Mouse (Mus musculus) left cerebral cortex, adult 8-10 months (tissue): ENCODE measurements around the gene Stk39. TPM values are rescaled to one million over a fixed set of nuclear protein-coding genes. Genes with fewer than 3 reads are reported as not detected.
"Not testable (repeated sequence)": the region's sequence is repeated elsewhere in the genome, so short reads cannot be mapped to it uniquely, and the experiment has no call there.

ENCODE experiments used
- DNase-seq, 2 experiments: peaks; one replicate each; pipeline ENCODE4 v3.0.0; 2022; ENCODE audit warnings: low spot score in 2 of 2
- total RNA-seq, 4 experiments: library from RNA; stranded (reverse); gene quantifications; 2 replicates each; pipeline ENCODE4 v1.2.4; 2022

The Stk39 gene
- total RNA-seq, 4 experiments from 2014 or later, result 88.4 to 96.1 (median 92.5) TPM

DNA sequence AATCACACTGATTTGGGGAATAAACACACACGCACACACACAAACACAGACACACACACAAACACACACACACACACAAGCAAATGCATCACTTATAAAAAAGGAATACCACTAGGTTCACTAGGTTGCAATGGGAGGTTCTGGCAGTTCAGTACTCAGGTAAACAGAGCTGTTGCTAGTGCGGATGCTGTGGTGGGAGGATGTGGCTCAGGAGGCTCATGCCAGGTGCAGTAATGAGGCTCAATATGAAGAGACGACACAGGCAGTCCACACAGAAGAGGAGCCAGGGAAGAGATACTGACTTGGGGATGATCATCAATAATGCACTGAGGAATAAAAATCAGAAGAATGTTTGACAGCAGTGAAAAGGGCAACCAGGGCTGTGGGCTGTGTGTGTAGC is 228.8 kb downstream of the Stk39 start:
- no peak for DNase-seq

DNA sequence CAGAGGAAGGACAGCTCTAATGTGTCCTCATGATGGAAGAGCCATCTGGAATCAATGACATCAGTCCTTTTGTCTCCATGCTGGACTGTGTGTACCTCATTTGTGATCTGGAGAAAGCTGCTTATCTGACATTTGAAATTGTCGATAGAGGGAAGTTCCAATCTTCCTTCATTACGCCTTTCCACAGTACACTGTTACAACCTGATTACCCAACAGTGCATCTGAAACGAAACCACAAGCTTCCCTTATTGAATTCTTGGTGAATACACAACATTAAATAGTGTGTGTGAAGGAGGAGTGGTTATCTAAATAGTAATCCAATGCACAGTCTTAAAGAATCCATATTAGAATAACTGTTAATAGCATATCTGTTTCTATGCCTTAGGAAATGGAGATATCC is 230.0 kb downstream of the Stk39 start:
- no peak for DNase-seq

DNA sequence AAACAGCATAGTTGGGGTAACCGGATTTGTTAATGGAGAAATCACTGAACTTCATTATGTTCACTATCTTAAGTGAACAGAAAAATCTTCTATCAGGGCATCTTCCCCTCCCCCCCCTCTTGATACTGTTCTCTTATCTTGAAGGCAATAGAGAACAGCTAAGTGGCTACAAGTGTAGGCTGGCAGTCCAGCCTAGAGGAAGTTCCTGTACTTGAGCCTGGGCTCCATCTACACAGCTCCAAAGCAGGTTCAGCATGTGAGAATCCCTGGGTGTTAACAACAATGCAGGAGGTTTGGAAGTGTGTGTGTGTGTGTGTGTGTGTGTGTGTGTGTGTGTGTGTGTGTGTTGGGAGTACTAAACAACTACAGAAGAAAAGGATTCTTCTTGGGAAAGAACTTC is 230.4 kb downstream of the Stk39 start:
- DNase-seq, result no peak

DNA sequence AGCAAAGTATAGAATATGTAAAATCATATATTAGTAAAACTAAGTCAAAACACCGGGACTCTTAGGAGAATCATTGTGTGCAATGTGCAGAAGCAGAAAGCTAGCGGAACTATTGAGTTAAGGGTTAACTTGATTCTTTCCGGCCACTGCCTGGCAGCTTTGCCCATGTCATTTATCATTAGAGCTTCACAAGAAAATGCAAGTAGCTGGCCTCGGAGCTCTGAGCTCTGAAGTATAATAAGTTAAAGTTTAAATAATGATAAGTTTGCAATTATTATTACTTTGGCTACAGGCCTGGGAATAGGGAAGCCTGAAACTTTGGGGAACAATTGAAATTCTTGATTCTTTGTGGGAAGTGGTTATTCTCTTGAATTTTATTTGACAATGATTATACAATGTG is 232.7 kb downstream of the Stk39 start:
- DNase-seq, result not testable (repeated sequence)

DNA sequence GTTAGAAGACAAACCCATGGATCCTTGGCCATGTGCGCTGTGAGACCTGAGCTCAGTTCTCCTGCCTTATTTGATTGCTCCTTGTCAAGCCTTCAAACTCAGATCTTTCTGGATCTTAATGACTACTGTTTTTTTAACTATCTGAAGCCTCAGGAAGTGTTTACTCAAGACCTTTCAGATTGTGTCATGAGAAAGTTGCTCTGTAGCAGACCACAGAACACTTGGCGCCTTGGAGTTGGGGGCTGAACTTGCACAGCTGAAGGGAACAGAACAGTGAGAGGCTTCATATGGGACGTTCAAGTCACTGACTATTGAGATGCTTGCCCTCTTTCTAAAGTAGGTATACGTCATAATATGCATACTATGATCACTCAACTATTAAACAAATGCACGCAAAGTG is 239.1 kb downstream of the Stk39 start:
- DNase-seq, result no peak

DNA sequence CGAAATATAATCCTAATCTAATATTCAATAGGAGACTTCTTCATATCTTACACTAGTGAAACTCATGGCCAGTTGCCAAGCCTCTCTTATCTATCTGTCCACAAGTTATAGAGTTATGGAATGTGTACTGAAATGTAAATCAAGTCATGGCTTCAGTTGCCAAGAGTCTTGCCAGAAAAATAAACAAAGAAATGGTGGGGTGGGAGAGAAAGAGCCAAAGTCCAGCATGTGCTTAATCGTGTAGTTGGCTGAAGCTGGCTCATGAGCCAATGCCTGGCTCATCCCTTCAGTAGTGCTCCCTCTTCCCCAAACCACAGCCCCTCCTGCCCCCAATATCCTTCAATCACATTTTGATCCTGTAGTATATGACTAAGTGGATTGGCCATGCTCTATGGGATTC is 242.2 kb downstream of the Stk39 start:
- DNase-seq, result no peak

DNA sequence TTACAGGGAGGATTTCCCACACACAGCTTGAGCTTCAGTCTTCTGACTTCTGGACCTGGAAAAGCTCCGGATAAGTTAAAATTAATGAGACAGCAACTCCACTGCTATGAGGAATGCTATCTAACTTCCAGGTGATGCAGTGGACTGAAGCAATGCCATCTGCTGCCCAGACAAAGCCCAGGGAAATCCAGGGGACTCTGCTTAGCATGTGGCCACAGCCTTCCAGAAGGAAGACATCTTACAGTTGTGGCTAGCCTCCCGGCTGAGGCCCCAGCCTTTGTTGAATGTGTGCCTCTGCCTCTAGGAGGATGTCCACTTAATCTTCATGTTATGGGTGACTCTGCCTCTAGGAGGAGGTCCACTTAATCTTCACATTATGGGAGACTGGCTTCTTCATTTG is 243.0 kb downstream of the Stk39 start:
- no peak for DNase-seq

DNA sequence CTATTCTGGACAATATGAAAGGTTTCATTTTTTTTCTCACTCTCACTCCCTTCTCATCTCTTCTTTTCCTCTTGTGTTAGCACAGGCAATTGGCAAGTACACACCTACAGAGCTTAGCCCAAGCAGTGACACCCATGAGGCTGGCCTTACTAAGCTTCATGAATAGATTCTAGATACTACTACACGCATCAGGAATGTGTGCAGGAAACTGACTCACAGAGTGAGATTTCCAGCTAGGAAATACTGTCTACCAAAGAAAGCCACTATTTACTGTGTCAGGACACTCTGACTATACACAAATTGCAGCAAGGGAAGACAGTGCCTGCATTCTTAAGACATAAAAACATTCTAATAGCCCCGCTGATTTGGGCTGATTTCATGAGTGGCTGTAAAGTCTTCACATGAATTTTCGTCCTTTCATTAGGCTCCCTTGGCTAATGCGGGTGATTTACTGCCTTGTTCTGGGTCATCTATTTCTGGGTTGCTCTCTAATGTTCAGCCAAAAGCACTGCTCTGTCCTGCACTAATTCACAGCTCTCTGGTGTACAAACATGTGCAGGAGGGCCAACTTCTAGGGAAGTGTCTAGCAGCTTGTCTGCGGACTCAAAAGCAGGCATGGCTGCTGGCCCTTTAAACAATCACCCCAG is 249.7 kb downstream of the Stk39 start:
- peak in 1 of 2 experiments; percentile 18 for DNase-seq

DNA sequence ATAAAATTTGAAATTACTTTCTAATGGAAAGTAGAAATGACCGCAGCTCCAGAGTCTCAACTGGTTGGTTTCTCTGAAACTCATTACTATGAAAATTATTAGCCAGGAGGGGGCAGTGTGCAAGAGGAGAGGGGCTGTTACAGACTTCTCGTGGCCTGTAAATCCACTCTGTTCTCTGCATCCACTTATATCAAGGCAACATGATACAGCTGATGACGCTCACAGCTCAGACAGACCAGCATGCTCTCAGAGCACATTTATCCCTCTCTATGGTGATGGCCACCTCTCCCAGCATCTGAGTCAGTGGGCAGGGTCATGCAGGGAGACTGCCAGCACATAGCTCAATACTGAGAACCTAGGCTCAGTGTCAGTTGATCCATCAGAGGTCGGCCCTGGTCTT is 250.8 kb downstream of the Stk39 start:
- no peak for DNase-seq

DNA sequence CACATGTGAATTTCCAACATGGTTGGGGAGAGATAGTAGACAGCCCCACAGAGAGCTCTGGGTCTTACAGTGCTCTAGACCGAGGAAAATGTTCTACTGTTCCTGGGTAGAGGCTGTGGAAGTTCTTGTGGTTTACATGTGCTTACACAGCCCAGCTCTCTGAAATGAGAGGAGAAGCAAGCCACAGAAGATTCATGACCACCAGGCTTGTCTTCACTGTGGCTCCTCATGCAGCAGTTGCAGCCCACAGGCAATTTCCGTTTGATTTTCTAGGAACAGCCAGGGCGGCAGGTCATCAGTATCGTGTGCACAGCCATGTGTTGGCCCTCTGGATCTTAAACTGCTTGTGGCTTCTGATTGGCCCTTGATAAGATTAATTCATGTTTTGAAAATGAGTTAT is 252.2 kb downstream of the Stk39 start:
- DNase-seq, result no peak

DNA sequence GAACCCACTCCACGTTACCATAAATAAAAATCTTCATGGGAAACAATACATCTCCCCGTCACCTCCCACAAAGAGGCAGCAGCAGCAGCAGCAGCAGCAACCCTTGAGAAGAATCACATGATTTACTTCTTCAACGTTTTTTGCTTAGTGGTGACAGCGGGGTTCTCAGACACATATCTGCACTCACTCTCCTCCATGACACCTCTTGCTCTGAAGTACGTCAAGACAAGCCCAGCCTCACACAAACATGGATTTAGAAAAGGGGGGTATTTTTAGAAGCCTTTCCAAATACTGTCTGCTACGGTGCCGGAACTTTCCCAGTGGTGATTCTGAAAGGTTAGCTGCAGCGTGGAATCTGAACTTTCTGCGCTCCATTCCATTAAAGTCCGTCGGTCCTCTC is 256.9 kb downstream of the Stk39 start:
- DNase-seq, result no peak

DNA sequence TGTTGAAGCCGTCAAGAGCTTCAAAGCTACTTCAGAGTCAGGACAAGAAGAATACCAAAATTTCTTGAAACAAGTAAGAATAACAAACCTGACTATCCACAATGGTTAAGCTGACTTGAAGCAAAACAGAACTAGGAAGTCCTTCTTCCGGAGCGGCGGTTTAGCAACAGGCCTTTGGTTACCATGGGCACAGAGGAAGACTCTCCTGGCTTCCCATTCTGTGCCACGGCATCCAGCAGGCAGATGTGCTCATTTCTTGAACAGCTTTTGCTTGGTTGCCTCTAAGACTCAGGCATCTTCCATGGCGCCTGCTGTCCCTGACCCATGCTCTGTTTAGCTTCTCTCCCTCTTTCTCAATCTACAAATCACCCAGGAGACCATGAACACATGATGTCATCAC is 257.7 kb downstream of the Stk39 start:
- DNase-seq, result no peak

DNA sequence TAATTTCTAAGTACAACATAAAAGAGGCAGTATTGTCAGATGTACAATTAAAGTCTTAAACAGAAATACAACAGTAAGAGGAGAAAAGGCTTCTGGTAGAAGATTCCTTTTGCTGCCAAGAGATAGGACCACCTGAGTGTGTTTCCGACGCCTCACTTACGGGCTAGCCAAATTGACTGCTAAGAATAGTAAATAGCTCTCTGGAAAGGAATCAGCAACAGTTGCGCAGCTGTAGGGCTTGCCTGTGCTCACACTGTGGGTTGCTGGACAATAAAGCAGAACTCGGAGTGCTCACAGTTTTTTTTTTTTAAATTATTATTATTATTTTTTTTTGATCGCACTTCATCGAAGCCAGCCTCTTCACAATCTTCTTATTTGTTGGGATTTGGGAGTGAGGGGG is 260.6 kb downstream of the Stk39 start:
- no peak for DNase-seq

DNA sequence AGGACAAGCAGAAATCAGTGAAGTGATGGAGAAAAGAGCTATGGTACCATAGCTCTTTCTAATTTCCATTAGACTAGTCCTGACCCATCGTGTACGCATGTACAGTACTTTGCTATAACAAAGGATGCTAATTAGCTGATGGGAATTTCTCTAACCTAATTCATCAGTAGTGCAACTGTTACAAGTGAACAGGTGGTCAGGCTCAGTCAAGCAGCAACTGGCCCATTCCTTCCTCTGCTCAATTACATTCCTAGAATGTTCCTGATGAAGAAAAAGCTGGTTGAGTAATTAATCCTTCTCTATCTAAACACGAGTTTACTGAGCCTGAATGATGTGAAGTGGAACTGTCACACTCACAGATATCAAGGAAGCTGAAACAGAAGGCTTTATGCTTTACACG is 275.8 kb downstream of the Stk39 start:
- no peak for DNase-seq

DNA sequence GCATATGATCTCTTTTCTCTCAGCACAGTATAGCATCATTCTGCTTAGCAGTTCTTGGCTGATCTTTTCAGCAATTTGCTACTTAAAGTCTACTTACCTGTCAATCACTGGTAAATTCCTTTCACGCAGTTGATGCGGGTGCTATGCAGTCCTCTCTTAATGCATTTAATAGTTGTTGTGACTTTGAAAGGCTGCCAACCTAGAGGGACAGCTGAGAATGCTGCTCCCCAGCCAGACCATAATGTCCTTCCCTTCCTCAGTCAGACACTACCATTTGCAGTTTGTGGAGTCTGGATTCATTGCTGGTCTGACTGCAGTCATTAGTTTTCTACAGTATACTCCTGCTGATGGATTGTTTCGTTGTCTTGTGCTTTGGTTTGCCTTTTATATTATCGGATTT is 277.6 kb downstream of the Stk39 start:
- no peak for DNase-seq

DNA sequence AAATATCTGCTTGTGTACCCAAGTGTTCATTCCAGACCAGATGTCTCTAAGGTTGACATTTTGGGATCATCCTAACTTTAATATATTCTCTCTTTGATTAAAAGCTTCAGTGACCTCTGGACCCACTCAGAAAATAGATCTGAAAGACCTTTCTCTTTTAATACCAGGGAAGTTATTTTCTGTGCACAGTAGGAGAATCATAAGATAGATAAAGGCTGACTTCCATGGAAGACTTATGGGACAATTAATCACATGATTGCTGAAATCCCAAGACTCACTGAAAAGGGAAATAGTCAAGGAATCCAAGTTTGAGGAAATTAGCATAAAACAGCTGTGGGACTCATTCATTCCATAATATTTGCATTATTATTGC is 278.6 kb downstream of the Stk39 start:
- DNase-seq, result no peak

DNA sequence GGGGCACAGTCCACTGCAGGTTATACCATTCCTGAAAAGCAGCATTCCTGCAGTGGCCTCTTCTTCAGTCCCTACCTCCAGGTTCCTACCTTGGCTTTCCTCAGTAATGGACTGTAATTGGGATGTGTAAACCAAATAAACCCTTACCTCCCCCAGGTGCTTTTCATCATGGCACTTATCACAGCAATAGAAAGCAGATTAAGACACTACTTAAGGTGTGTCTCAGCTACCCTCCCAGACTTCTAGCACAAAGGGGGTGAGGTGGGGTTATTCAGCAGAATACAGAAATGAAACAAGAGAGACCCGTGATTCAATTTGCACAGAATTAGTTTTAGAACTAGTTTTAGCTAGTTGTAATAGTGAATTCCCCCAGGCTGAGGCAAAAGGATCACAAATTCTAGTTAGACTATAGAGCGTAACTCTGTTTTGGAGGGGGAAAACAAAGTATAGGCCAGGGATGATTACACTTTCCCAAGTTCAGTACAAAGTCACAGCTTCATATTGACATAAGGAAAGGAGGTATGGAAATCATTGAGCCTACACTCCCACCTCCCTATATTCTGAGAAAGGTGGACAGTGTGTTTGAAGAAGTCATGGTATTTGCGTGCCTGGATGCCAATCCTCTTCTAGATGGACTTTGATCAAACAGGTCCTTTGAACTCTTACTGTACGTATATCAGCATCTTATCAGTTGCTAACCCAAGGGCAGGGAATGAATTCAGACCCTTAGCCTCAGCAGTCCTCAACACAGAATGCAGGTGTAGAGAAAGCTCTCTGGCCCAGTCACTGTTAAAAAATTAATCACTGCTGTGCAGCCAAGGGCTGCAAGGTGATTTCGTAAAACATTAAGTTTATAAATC is 279.2 kb downstream of the Stk39 start:
- DNase-seq, result no peak

DNA sequence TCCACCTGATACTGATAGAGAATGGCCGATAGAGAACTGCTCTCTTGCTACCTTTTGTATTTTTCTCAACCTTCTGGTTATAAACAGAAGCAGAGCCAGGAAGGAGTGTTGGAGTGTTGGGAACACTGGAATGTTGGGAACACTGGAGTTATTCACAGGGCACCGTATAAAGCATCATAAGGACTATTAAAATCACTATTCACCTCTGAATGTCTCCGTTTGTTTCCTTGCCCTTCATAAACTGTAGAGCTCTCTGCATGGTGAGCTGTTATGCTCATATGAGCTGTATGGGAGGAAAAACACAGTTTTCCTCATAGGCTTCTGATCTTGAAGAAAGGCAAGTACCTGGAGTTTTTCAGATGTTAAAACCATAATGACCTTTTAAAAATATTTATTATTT is 295.6 kb downstream of the Stk39 start:
- DNase-seq, result no peak

DNA sequence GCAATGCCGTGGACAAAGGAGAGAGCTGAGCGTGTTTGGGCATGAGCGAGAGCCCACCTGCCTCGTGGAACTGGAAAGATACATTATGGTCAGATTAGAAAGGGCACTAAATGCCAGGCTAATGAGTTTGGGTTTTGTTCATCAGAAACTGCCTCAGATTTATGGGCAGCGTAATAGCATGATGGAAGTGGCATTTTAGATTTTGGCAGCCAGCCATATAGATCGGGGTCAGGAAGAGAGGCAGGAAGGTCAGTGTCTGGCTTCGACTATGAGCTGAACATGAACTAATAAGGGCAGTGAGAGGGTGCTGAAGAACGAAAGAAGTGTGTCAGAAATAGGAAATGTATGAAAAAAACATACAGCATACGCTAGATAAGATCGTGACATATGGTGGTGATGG is 300.8 kb downstream of the Stk39 start:
- DNase-seq, result no peak

DNA sequence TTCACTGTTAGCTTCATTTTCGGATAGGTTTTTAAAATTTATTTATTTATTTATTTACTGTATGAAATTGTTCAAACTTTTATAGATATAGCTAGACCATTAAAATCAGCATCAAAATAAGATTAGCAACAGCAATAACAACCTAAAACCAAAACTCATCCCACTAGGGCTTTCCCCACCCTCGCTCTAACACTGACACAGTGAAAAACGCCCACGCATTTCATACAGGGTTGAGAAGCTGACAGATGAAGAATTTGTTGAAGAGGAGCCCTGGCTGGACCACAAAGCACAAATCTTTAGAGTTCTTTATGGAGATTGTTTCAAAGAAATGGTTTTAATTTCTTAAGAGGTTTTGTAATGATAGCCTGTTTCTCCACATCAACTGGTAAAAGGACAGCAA is 310.1 kb downstream of the Stk39 start:
- no peak for DNase-seq

DNA sequence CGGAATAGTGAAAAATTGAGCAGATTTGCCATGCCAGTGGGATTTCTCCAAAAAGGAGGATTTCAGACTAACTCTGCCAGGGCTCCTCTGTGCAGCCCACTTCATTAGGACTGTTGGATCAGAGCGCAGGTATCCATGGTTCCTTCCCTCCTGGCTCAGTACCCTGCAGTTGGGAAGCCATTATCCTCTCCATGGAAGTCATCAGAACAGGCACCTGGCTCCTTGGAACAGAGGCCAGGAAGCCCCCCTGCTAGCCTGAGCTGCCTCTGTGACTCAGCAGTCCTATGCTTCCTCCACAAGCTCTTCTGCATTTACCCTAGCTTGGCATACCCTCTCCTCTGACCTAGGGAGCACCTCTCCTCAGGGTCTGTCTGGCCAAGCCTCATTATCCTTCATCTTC is 311.5 kb downstream of the Stk39 start:
- DNase-seq, result no peak
